Mouse (Mus musculus) ovary, adult 18-20 months (tissue): Measurements from ENCODE around the gene Fam241b.

ENCODE experiments used
- DNase-seq: peaks from one replicate; pipeline ENCODE4 v3.0.0; 2022; ENCODE audit warnings: low spot score, mixed read lengths

Gene Fam241b

DNA sequence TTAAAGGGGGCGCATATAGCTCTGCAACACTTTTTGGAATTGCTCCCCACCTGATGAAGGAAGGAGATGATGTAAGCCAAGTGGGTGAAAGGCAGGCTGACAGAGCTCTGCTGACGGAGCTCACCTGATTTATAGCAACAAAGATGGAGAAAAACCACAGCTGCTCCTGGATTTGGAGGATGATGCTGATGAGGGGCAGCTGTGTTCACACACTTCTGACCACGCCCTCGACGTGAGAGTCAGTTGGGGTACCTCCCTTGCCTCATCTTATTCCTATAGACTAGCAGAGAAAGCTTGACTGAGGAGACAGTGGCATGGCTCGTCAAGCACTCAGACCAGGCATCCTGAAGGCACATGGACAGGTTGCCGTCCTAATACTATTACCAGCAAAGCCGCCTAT, at the start of gene Fam241b:
Gene Fam241b, minus strand, starts transcription at position 101 of the 400 bp plus-strand sequence.
- DNase-seq = no peak

DNA sequence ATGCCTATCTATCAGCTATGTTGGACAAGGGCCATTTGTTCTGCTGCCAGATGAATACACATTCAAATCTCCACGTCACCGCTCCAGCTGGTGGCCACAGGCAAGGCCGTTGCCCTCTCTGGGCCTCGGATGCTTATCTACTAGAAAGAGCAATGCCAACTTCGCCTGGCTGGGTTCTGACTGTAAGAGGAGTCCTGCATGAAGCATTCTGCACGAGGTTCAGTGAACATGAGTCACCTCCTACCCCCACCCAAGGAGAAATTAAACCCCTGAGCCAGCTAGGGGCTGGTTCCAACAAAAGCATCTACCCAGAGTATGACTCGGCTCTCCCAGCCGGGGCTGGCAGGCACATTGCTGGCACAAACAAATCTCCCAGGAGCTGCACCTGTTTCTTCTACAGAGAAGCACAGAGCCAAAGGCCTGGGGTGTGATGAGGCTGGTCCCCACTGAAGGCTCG, 49.0 kb upstream of the Fam241b start:
- DNase-seq = peak; percentile 82

DNA sequence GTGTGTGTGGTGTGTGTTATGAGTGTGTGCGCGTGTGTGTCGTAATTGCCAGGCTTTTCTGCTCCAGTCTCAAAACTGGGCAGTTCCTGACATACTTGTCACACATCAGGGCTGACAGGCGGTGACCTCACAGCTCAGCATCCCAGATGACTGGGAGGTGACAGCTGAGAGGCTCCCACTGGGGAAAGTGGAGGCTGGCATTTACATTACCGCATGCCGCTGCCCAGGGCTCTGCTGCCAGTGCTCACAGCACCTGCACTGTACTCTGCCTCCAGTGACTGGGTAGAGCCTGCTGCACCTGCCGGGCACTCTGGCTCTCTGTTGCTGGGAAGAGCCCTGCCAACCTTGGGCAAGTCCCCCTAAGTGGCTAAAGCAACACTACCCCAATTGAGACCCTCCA, 47.1 kb upstream of the Fam241b start:
- no peak for DNase-seq

GRCm38 (mm10) chr10:62189910-62190309, 46.2 kb upstream of the Fam241b start:
- no peak for DNase-seq

GRCm38 (mm10) chr10:62189303-62189702, 45.6 kb upstream of the Fam241b start:
- no peak for DNase-seq

DNA sequence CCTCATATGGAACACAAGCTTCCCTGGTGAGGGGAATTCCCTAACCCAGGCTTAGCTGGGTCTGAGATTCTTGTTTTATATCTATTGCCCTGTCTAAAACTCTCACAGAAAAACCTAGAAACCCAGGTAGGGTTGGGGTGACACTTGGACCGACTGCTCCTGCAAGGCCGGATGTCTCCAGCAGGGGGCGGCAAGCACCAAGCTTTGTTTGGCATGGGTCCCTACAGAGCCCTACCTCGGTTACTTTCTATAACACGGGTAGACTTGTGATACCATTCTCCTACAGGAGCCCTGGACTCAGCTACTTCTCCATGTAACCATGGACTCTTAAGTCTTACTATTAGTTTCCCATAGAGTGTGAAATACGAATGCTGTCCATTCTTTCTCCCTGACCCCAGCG, 43.2 kb upstream of the Fam241b start:
- DNase-seq = no peak

- DNase-seq = peak; percentile 75
Measured at GRCm38 (mm10) chr10:62183053-62183452, 39.3 kb upstream of the Fam241b start.

DNA sequence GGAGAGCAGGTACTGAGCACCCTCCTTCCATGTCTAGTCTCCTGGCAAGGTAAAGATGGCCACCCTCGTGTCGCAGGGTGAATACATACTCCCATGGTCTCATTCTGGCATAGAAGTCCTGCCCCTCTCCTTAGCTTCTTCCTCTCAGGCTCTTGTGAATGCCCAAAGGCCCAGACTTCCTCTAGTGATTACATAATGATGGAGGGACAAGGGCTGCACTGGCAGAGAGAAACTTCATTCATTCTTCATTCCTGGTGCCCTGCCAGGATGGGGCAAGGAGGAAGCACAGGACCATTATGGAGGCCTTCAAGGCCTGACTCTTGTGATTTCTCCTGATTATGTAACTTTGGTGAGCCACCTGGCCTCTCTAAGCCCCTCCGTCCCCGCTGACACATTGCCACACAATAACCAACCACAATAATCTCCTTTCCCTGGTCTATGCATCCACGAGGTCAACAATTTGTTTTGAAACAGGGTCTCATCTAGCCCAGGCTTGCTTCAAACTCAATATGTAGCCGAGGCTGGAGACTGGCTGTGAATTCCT, 38.8 kb upstream of the Fam241b start:
- DNase-seq = no peak

DNA sequence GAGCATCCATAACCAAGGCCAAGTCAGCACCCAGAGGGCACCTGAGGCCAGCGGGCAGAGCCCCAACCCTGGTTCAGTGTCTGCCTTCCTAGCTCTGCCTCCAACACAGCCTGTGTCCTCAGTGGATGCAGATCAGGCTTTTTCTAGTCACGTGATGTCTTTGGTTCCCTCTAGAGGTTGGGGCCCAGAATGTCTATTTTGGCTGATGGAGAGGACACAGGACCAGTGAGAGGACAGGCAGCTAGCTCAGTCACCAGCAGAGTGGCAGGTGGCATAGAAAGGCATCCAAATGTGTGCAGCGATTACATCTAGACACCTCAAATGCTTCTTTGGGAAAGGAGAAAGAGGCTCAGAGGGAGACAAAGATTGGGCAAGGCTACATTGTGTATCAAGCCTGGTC, 38.0 kb upstream of the Fam241b start:
- no peak for DNase-seq

DNA sequence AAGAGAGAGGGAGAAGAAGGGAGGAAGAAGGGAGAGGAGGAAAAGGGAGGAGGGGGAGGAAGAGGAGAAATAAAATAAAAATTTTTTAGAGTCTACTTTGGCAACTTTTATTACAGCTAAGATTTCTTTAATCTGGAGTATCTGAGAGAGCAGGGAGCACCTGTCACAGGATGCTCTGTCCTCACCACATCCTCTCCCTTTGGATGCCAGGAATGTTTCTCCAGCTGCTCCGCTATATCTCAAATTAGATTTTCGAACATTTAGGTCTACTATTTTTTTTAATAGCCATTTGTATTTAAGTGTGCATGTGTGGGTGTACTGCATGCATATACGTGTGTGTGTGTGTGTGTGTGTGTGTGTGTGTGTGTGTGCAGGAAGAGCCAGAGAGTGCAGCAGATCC, 36.2 kb upstream of the Fam241b start:
- DNase-seq = no peak

GRCm38 (mm10) chr10:62174533-62175313, 31.0 kb upstream of the Fam241b start:
- DNase-seq = no peak

GRCm38 (mm10) chr10:62173941-62174448, 30.3 kb upstream of the Fam241b start:
- DNase-seq = no peak

GRCm38 (mm10) chr10:62172841-62173553, 29.3 kb upstream of the Fam241b start:
- no peak for DNase-seq

DNA sequence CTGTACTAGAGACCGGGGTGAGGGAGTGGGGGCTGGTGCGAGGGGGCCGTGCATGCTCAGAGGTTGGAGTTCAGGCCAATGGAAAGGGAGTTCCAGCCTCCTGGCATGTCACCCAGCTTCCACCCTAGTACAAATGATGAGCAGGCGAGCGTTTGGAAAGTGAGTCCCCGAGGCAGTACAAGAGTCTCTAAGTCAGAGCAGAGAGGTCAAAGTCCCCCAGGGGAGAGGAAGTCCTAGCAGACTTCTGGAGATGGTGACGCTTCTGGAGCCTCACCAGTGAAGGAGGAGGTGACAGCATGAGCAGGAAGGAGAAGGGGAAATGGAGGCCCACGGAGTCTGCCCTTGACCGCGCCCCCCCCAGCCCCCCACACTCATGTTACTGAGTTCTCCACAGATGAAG, 18.7 kb upstream of the Fam241b start:
- no peak for DNase-seq

DNA sequence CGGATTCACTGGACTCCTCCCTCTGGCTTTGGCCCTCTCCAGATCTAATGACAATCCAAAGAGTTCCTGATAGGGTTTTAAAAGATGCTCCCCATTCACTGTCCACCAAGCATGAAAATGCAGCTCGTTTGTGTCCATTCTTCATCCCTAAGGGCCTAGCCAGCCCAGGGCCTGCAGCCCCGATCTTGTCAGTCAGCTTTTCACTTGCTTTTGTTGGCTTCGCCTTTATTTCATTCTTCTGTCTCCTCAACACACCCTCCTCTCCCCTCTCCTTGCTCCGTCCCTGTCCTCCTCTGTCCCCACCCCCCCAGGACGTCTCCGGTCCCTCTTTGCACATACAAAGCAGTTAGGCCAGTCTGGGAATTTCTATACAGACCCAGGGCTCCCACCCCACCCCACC, 6.2 kb upstream of the Fam241b start:
- no peak for DNase-seq

- DNase-seq = no peak
Measured at GRCm38 (mm10) chr10:62147466-62148248, 3.9 kb upstream of the Fam241b start.

- no peak for DNase-seq
Measured at GRCm38 (mm10) chr10:62145957-62146356, 2.2 kb upstream of the Fam241b start.

GRCm38 (mm10) chr10:62138040-62138439, 5.7 kb downstream of the Fam241b start:
- DNase-seq = no peak

DNA sequence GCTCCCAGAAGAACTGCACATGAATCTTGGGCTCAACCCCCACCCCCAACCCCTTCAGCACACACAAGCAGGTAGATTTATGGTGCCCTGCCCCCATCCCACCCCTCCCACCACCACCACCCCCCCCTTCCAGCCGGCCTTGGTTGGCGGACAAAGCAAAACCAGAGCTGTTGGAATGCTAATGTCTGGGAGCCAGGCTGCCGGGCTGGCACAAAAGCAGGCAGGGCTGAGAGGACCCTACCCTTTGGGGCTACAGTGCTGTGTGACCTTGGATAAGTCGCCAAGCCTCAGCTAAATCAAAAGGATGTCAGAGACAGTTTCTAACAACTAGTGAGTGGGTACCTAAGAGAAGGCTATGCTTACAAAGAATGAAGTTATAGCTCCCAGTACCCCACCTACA, 6.6 kb downstream of the Fam241b start:
- no peak for DNase-seq

DNA sequence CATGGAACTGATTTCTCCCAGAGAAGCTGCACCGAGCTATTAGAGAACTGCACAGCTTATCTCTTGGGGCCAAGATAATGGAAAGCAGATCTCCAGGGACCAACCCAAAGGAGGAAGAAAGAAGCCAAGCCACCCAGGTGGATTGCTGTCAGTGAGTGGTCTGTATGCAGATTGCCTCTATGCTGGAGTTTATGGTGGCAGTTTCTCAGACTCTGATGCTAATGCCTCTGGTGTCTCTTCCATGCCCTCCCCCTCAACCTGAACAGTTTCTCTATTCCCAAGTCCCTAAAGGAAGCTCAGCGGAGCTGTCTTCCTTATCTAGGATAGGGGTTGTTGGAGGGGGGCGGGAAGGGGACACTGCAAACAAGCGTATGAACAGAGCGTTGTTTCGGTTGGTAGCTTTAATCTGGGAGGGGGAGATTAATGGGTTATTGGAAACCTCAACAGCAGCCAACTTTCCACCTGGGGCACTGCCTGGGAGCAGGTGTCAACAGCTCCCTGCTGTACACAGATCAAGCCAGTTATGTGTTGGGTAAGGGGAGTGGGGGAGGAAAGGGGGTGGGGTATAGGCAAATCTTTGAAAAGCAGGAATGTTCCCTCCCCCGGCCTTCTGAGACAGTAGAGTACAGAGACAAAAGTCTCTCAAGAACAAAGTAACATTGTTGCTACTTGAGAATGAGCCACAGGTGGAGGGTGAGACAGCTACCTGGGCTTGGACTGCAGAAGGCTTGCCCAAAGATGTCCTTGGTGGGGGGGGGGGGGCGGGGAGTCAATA, 7.8 kb downstream of the Fam241b start:
- DNase-seq = no peak

DNA sequence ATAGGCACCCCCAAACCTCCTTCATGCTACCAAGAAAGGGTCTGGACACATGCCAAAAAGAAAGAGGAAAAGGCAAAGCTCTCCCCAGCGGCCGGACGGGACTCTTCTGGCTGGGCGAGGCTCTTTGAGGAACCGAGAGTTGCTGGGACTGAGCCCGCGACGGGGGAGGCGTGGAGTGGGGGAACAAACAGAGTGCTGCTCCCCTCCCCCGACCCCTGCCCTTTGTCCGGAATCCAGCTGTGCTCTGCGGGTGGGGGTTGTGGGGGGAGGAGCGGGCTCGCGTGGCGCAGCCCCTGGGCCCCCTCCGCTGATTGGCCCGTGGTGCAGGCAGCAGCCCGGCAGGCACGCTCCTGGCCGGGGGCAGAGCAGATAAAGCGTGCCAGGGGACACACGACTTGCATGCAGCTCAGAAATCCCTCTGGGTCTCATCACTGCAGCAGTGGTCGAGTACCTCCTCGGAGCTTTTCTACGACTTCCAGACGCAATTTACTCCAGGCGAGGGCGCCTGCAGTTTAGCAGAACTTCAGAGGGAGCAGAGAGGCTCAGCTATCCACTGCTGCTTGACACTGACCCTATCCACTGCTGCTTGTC, 10.9 kb downstream of the Fam241b start, which contains the start of gene Neurog3:
Gene Neurog3, plus strand, starts transcription at position 400 of the 591 bp plus-strand sequence.
- DNase-seq = no peak
